Mouse (Mus musculus): ENCODE measurements around the gene Tex2. TPM values are rescaled to one million over a fixed set of nuclear protein-coding genes. Genes with fewer than 3 reads are reported as not detected.
"Not testable (repeated sequence)": the region's sequence is repeated elsewhere in the genome, so short reads cannot be mapped to it uniquely, and the experiment has no call there.

The Tex2 gene
- polyA plus RNA-seq (2015; fragmentation: Nextera tagmentation; extraction: Ambion mirVana), result 35.9 and 37.5 TPM in 2 replicates

GRCm38 (mm10) chr11:106612961-106613637 is at the start of gene Tex2:
Tex2 (minus strand) TSS chr11:106613423.
- Histone ChIP-seq H3K9ac (ENCODE audit: low read depth, low read length) (peak within 1 kb of the TSS; percentile 79), H3K9me3 (replicated peaks; ENCODE audit: control insufficient read depth, low read length, poor library complexity, severe bottlenecking) (no peaks in the 10 kb centered on the region), H3K4me2 (ENCODE audit: low read length) (peak within 1 kb of the TSS; percentile 93), H3K27me3 (ENCODE audit: control insufficient read depth, insufficient read depth, low read depth, low read length) (no peaks in the 10 kb centered on the region), H3K4me1 (ENCODE audit: control insufficient read depth, insufficient read depth, low read length) (peaks cover 16% of the 10 kb centered on the region), H3K27ac (ENCODE audit: low read length) (peak within 1 kb of the TSS; percentile 80), H3K4me3 (ENCODE audit: low read depth, low read length) (peak within 1 kb of the TSS; percentile 99), H3K36me3 (ENCODE audit: control insufficient read depth, insufficient read depth, low read length) (no peaks in the 10 kb centered on the region)
- WGBS, result under 1% methylated on average over 44 of the region's 45 CpGs
- peak; percentile 98 for ATAC-seq

- ATAC-seq, result no peak
- Histone ChIP-seq H3K9ac (ENCODE audit: low read depth, low read length) (no peak overlapping the region), H3K4me2 (ENCODE audit: low read length) (no peak overlapping the region), H3K4me1 (ENCODE audit: control insufficient read depth, insufficient read depth, low read length) (peaks cover 6% of the 10 kb centered on the region), H3K9me3 (replicated peaks; ENCODE audit: control insufficient read depth, low read length, poor library complexity, severe bottlenecking) (no peaks in the 10 kb centered on the region), H3K4me3 (ENCODE audit: low read depth, low read length) (no peak overlapping the region), H3K27me3 (ENCODE audit: control insufficient read depth, insufficient read depth, low read depth, low read length) (no peaks in the 10 kb centered on the region), H3K27ac (ENCODE audit: low read length) (no peak overlapping the region), H3K36me3 (ENCODE audit: control insufficient read depth, insufficient read depth, low read length) (no peaks in the 10 kb centered on the region)
- 91% methylated on average over 10 of the region's 11 CpGs for WGBS
Measured at GRCm38 (mm10) chr11:106662634-106663407, 49.6 kb upstream of the Tex2 start.

DNA sequence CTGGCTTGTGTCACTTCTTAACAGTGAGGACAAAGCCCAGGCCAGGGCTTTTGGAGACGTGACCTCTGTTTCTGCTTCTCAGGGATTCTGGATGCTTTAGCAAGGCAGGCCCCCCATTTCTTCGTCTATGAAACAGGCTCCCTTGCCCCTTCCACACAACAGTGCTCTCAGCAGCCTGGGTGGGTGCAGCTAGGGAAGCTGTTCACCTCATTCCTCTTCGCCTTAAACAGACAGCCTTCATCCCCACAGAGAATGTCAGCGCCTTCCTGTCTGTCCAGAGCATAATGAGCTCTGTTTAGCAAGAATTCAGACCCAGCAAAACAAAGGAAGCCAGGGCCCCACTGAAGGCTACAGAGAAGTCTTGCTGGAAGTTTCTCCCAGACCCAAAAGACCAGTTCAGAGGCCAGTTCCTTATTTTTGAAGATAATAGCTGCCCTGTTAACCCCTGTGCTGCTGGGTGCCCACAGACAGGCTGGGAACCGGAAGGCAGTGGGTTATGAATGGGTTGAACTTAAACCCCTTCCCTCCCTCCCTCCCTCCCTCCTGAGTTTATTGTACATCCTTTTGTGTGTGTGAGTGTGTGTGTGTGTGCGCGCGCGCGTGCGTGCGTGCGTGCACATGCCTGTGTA is 47.3 kb upstream of the Tex2 start:
- Histone ChIP-seq H3K4me2 (ENCODE audit: low read length) (no peak overlapping the region), H3K36me3 (ENCODE audit: control insufficient read depth, insufficient read depth, low read length) (no peaks in the 10 kb centered on the region), H3K9ac (ENCODE audit: low read depth, low read length) (no peak overlapping the region), H3K27me3 (ENCODE audit: control insufficient read depth, insufficient read depth, low read depth, low read length) (no peaks in the 10 kb centered on the region), H3K4me1 (ENCODE audit: control insufficient read depth, insufficient read depth, low read length) (peaks cover 6% of the 10 kb centered on the region), H3K9me3 (replicated peaks; ENCODE audit: control insufficient read depth, low read length, poor library complexity, severe bottlenecking) (no peaks in the 10 kb centered on the region), H3K27ac (ENCODE audit: low read length) (peak overlapping the region; percentile 36; the same call in 1 of the 2 replicates), H3K4me3 (ENCODE audit: low read depth, low read length) (no peak overlapping the region)
- ATAC-seq, result no peak
- 48% methylated on average over 13 of the region's 13 CpGs for WGBS

- Histone ChIP-seq H3K9ac (ENCODE audit: low read depth, low read length) (no peak overlapping the region), H3K27ac (ENCODE audit: low read length) (peak overlapping the region; percentile 36; the same call in 1 of the 2 replicates), H3K9me3 (replicated peaks; ENCODE audit: control insufficient read depth, low read length, poor library complexity, severe bottlenecking) (no peaks in the 10 kb centered on the region), H3K36me3 (ENCODE audit: control insufficient read depth, insufficient read depth, low read length) (no peaks in the 10 kb centered on the region), H3K4me3 (ENCODE audit: low read depth, low read length) (no peak overlapping the region), H3K27me3 (ENCODE audit: control insufficient read depth, insufficient read depth, low read depth, low read length) (no peaks in the 10 kb centered on the region), H3K4me2 (ENCODE audit: low read length) (no peak overlapping the region), H3K4me1 (ENCODE audit: control insufficient read depth, insufficient read depth, low read length) (peaks cover 6% of the 10 kb centered on the region)
- 55% methylated on average over 15 of the region's 15 CpGs for WGBS
- no peak for ATAC-seq
Measured at GRCm38 (mm10) chr11:106659598-106660295, 46.5 kb upstream of the Tex2 start.

GRCm38 (mm10) chr11:106658051-106658880 is 45.0 kb upstream of the Tex2 start:
- ATAC-seq, result peak; percentile 68; the same call in 1 of the 2 replicates
- no peaks in the 10 kb centered on the region for H3K27me3 ChIP-seq (ENCODE audit: control insufficient read depth, insufficient read depth, low read depth, low read length)
- H3K27ac ChIP-seq (ENCODE audit: low read length), result peak overlapping the region; percentile 63
- no peaks in the 10 kb centered on the region for H3K36me3 ChIP-seq (ENCODE audit: control insufficient read depth, insufficient read depth, low read length)
- 19% methylated on average over 14 of the region's 14 CpGs for WGBS
- no peak overlapping the region for H3K4me2 ChIP-seq (ENCODE audit: low read length)
- no peaks in the 10 kb centered on the region for H3K9me3 ChIP-seq (replicated peaks; ENCODE audit: control insufficient read depth, low read length, poor library complexity, severe bottlenecking)
- no peak overlapping the region for H3K4me3 ChIP-seq (ENCODE audit: low read depth, low read length)
- no peak overlapping the region for H3K9ac ChIP-seq (ENCODE audit: low read depth, low read length)
- H3K4me1 ChIP-seq (ENCODE audit: control insufficient read depth, insufficient read depth, low read length), result peaks cover 6% of the 10 kb centered on the region

DNA sequence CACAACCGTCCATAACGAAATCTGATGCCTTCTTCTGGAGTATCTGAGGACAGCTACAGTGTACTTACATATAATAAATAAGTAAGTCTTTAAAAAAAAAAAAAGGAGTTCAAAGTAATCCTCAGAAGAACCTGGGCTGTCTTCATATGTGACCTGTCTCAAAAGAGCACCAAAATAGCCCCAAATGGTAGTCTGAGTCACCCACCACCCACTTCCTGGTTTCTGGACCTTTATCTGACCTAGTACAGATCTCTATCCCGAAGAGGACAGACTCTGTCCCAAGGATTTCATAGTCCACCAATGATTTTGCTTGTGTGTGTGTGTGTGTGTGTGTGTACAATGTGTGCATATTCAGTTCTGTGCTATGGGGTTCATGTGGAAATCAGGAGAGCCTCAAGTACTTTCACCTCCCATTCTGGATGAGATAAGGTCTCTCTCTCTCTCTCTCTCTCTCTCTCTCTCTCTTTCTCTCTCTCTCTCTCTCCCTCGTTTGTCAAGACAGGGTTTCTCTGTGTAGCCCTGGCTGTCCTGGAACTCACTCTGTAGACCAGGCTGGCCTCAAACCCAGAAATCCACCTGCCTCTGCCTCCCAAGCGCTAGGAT is 43.8 kb upstream of the Tex2 start:
- H3K27me3 ChIP-seq (ENCODE audit: control insufficient read depth, insufficient read depth, low read depth, low read length); H3K27ac ChIP-seq (ENCODE audit: low read length); H3K9ac ChIP-seq (ENCODE audit: low read depth, low read length); H3K4me2 ChIP-seq (ENCODE audit: low read length); H3K9me3 ChIP-seq (replicated peaks; ENCODE audit: control insufficient read depth, low read length, poor library complexity, severe bottlenecking); ATAC-seq; H3K4me3 ChIP-seq (ENCODE audit: low read depth, low read length); H3K36me3 ChIP-seq (ENCODE audit: control insufficient read depth, insufficient read depth, low read length); H3K4me1 ChIP-seq (ENCODE audit: control insufficient read depth, insufficient read depth, low read length): not testable (repeated sequence)
- 76% methylated on average over 5 of the region's 5 CpGs for WGBS

- H3K9ac ChIP-seq (ENCODE audit: low read depth, low read length), result no peak overlapping the region
- H3K9me3 ChIP-seq (replicated peaks; ENCODE audit: control insufficient read depth, low read length, poor library complexity, severe bottlenecking), result no peaks in the 10 kb centered on the region
- no peak for ATAC-seq
- H3K4me1 ChIP-seq (ENCODE audit: control insufficient read depth, insufficient read depth, low read length), result no peaks in the 10 kb centered on the region
- H3K4me3 ChIP-seq (ENCODE audit: low read depth, low read length), result no peak overlapping the region
- H3K27me3 ChIP-seq (ENCODE audit: control insufficient read depth, insufficient read depth, low read depth, low read length), result no peaks in the 10 kb centered on the region
- no peaks in the 10 kb centered on the region for H3K36me3 ChIP-seq (ENCODE audit: control insufficient read depth, insufficient read depth, low read length)
- 27% methylated on average over 13 of the region's 13 CpGs for WGBS
- no peak overlapping the region for H3K27ac ChIP-seq (ENCODE audit: low read length)
- no peak overlapping the region for H3K4me2 ChIP-seq (ENCODE audit: low read length)
Measured at GRCm38 (mm10) chr11:106648347-106648746, 35.1 kb upstream of the Tex2 start.

All from midbrain, embryonic 16.5 days (tissue).